Mouse (Mus musculus) ES-E14 (cell line): ENCODE results near the gene Lta.

Source experiments
- CHD2 ChIP-seq: IDR thresholded peaks from 2 replicates; pipeline ENCODE4 v1.6.1; 2014; ENCODE audit warnings: mild to moderate bottlenecking, low read depth, low read length, inconsistent platforms
- HCFC1 ChIP-seq: IDR thresholded peaks from 2 replicates; pipeline ENCODE4 v1.6.1; 2012; ENCODE audit warnings: low read length, inconsistent platforms, borderline replicate concordance; ENCODE audit not compliant: insufficient read depth
- MAFK ChIP-seq: IDR thresholded peaks from 2 replicates; pipeline ENCODE4 v1.6.1; 2014; ENCODE audit warnings: mild to moderate bottlenecking, low read depth, low read length, inconsistent platforms; ENCODE audit not compliant: insufficient read depth
- ZC3H11A ChIP-seq: IDR thresholded peaks from 2 replicates; pipeline ENCODE4 v1.6.1; 2012; ENCODE audit warnings: low read depth, mild to moderate bottlenecking, inconsistent platforms, low read length, borderline replicate concordance
- ZNF384 ChIP-seq: IDR thresholded peaks from 2 replicates; pipeline ENCODE4 v1.6.1; 2012; ENCODE audit warnings: low read depth, low read length, inconsistent platforms

DNA sequence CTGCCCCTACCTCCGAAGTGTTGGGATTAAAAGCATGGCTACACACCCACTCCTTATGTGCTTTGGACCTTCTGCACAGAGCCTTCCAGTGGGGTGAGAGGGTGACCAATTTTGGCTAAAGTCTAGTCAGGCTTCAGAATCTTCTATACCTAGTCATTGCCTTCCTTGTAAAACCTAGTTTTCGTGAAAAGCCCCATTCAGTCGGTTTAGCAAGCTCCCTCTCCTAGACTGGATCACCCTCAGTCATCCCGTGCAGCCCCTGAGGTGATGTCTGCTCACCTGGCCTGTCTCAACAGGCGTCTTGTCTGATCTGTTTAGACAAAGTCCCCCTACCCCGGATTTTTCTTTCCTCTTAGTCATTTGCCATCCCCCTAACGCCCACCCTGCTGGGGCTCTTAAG, 7.1 kb downstream of the Lta start:
- TF ChIP-seq ZC3H11A = no peak
- no peak for TF ChIP-seq CHD2
- no peak for TF ChIP-seq MAFK
- no peak for TF ChIP-seq ZNF384
- no peak for TF ChIP-seq HCFC1
